Mouse (Mus musculus) urinary bladder, postnatal 14 days (tissue): ENCODE measurements around the gene Ssh1.

Source experiments
- DNase-seq: peaks from one replicate; pipeline ENCODE4 v3.0.0; 2021; ENCODE audit warnings: low spot score

Ssh1 gene

GRCm38 (mm10) chr5:113993031-113993486, 635 bp downstream of the Ssh1 start:
- peak; percentile 38 for DNase-seq

GRCm38 (mm10) chr5:113992339-113992831, 1.3 kb downstream of the Ssh1 start:
- DNase-seq: peak; percentile 53

DNA sequence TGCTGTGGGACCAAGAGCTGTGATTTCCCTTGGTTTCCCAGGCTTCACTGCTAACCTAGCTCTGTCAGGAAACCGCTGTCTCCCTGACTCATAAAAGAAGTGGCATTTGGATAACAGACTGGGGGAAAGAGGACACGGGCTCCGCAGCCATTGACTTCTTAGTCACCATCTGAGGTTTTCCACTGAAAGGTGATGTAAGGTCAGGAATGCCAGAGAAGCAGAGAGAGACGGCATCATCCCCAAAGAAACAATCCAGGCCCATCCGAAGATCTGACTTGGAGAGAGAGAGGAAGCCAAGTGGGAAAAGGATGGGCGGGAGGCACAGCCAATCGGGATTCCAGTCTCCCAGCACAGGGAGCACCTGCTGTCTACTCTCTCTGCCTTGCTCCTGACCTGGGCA, 2.6 kb downstream of the Ssh1 start:
- DNase-seq: no peak

GRCm38 (mm10) chr5:113990593-113990992, 3.1 kb downstream of the Ssh1 start:
- DNase-seq: no peak

DNA sequence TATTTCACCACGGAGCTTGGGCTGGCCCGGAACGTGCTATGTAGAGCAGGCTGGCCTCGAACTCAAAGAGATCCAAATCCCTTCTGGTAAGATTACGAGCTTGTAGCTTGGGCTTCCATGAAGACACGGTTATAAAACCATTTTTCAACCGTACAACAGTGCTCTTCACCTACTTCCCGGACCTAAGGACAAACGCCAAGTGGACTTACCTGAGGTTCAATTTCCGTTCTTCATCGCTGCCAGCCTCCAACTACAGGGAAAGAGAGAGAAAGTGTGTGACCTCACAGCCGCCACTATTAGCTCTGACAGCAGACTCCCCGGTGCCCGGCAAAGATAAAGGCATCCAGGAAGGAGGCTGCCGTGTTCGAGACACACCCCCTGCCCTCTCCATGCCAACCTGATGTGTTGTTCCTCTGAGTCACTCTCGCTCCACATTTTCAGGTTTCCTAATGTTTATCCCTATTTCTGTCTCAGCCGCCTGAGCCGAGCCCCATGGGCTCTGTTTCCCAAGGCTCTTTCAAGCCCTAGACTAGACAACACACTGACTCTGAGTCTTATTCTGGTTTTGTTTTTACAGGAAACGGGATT, 4.2 kb downstream of the Ssh1 start:
- DNase-seq: peak; percentile 53

- peak; percentile 68 for DNase-seq
These were observed 7.3 kb downstream of the Ssh1 start for GRCm38 (mm10) chr5:113986182-113986961.

GRCm38 (mm10) chr5:113985737-113986136, 8.0 kb downstream of the Ssh1 start:
- no peak for DNase-seq

- no peak for DNase-seq
These were observed 9.5 kb downstream of the Ssh1 start for GRCm38 (mm10) chr5:113984025-113984740.

DNA sequence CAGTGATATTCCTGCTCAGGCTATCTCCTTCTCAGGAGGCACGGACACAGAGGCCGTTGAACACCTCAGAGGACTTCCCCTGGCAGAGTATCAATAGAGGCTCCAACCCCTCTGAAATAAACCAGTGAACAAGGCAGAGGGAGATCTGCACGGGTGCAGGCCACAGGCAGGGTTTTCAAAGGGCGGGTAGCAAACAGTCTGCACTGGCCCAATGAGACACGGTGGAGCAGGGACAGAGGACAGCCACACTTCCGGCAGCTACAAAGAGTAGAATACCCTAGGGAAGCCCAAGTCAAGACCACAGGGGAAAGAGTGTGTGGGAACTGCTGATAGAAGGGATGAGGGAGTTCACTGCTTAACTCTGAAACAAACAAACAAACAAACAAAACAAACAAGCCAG, 10.2 kb downstream of the Ssh1 start:
- DNase-seq: no peak

- DNase-seq: no peak
These were observed 11.9 kb downstream of the Ssh1 start for GRCm38 (mm10) chr5:113981843-113982242.

- DNase-seq: no peak
These were observed 12.5 kb downstream of the Ssh1 start for GRCm38 (mm10) chr5:113981171-113981570.

GRCm38 (mm10) chr5:113980511-113980910, 13.2 kb downstream of the Ssh1 start:
- DNase-seq: no peak

GRCm38 (mm10) chr5:113977309-113977708, 16.4 kb downstream of the Ssh1 start:
- DNase-seq: no peak

GRCm38 (mm10) chr5:113976597-113976996, 17.1 kb downstream of the Ssh1 start:
- DNase-seq: no peak

GRCm38 (mm10) chr5:113975538-113976215, 18.0 kb downstream of the Ssh1 start:
- DNase-seq: peak; percentile 66

DNA sequence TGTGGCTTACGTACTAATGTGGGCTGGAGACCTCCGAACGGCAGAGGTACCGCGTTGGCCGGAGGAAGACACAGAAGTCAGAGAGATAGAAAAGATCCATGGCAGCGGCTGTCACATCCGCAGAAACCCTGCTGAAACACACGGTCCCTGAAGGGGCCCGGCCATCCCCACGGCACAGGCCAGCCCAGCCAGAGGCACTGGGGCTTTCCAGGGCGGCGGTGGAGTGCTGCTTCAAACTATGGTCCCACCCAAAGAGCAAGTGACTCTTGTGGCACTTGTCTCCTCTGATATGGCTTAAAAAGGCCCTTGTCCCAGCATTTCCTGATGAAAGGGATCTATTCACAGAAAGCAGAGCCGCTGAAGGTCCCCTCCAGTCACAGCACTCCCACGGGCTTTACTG, 19.1 kb downstream of the Ssh1 start:
- no peak for DNase-seq

GRCm38 (mm10) chr5:113973790-113974189, 19.9 kb downstream of the Ssh1 start:
- DNase-seq: peak; percentile 61

- no peak for DNase-seq
These were observed 20.8 kb downstream of the Ssh1 start for GRCm38 (mm10) chr5:113972589-113973515.

DNA sequence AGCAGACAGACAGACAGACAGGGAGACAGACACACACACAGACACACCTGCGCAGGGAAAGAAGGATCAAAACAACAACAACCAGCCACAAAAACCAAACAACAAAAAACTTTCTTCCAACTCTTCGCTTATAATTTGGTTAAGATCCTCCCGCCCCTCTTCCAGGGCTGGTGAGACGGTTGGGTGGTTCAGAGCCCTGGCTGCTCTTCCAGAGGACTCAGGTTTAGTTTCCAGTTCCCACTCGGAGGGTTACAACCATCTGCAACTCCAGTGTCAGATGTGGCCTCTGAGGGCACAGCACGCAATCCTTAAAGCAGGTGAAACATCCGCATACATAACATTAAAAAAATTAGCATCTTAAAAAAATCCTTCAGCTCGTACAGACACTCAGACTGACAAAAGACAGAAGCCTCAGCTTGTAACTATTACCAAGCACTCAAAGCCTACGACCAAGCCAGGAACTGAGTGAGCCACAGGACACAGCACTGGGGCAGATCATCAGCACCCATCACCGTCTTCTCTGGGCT, 22.2 kb downstream of the Ssh1 start:
- no peak for DNase-seq

DNA sequence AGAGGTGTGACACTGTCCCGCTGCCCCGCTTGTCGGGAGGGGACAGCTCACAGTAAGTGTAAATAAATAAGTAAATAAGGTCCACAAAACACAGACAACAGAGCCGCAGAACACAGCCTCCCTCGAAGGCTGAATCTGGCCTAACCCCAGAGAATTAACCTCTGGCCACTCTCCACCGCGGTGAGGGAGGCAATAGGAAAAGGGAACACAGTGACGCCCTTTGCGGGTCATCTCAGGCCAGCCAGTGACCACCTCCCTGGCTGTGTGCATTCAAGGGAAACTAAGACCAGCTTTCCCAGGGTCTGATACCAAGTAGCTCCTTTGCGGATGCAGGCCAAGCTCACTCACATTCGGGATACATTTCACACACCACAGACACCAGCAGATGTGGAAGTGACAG, 25.3 kb downstream of the Ssh1 start:
- DNase-seq: no peak
